Mouse (Mus musculus) hindbrain, postnatal 0 days (tissue): Measurements from ENCODE around the gene Mdc1. TPM values are rescaled to one million over a fixed set of nuclear protein-coding genes. Genes with fewer than 3 reads are reported as not detected.

Experiments
- ATAC-seq: fragments of 200-750 bp; cut with Nextera tagmentation; 2 replicates; pipeline ENCODE4 v1.8.0; 2017; ENCODE audit warnings: mild to moderate bottlenecking, moderate TSS enrichment, moderate library complexity
- DNase-seq: peaks from one replicate; pipeline ENCODE4 v3.0.0-alpha.2; 2015; ENCODE audit warnings: low spot score
- H3K27ac ChIP-seq: fragments of 300-500 bp; sonication (generic); 2 replicates; pipeline ENCODE4 v1.5.1; 2014; ENCODE audit warnings: mild to moderate bottlenecking
- H3K27me3 ChIP-seq: fragments of 300-500 bp; sonication (generic); 2 replicates; pipeline ENCODE4 v1.6.1; 2014; ENCODE audit warnings: low read length, mixed read lengths; ENCODE audit not compliant: insufficient read depth
- H3K36me3 ChIP-seq: fragments of 300-500 bp; sonication (generic); 2 replicates; pipeline ENCODE4 v1.6.1; 2014; ENCODE audit warnings: low read length, mixed read lengths; ENCODE audit not compliant: insufficient read depth
- H3K4me1 ChIP-seq: fragments of 300-500 bp; sonication (generic); 2 replicates; pipeline ENCODE4 v1.6.1; 2014; ENCODE audit warnings: antibody characterized with exemption, low read length, mixed read lengths; ENCODE audit not compliant: insufficient read depth
- H3K4me2 ChIP-seq: fragments of 300-500 bp; sonication (generic); 2 replicates; pipeline ENCODE4 v1.6.1; 2014; ENCODE audit warnings: low read depth, mild to moderate bottlenecking, low read length, moderate library complexity, mixed read lengths
- H3K4me3 ChIP-seq: fragments of 300-500 bp; sonication (generic); 2 replicates; pipeline ENCODE4 v1.5.1; 2014; ENCODE audit warnings: low read length
- H3K9ac ChIP-seq: fragments of 300-500 bp; sonication (generic); replicated peaks from 2 replicates; pipeline ENCODE4 v1.6.1; 2014; ENCODE audit warnings: mild to moderate bottlenecking, low read length, moderate library complexity, mixed read lengths
- H3K9me3 ChIP-seq: fragments of 300-500 bp; sonication (generic); 2 replicates; pipeline ENCODE4 v1.6.1; 2016; ENCODE audit warnings: low read length, mixed read lengths
- CTCF ChIP-seq: IDR thresholded peaks from 2 replicates; pipeline ENCODE4 v1.5.1; 2016; ENCODE audit warnings: antibody characterized with exemption, control low read depth, low read depth
- WGBS: fragments of 180-500 bp; shearing (Covaris S2); extraction: QIAGEN DNeasy Blood & Tissue Kit; methylation state at CpG from one replicate; pipeline ENCODE4 v1.1.7; 2014; 5-methylcytosine and 5-hydroxymethylcytosine counted together
- polyA plus RNA-seq: library from polyadenylated mRNA; unstranded; fragments of >200 nt; fragmentation: Nextera tagmentation; extraction: Ambion mirVana; gene quantifications from 2 replicates; pipeline ENCODE4 v1.2.1, GENCODE M21; 2015
- total RNA-seq: library from RNA; depleted of rRNA; stranded (reverse); fragments of >200 nt; gene quantifications from 2 replicates; pipeline ENCODE4 v1.2.3, GENCODE M21; 2014

The Mdc1 gene
- total and polyA plus RNA-seq, 2 experiments from 2014 or later, result 4.1 to 26.7 TPM

DNA sequence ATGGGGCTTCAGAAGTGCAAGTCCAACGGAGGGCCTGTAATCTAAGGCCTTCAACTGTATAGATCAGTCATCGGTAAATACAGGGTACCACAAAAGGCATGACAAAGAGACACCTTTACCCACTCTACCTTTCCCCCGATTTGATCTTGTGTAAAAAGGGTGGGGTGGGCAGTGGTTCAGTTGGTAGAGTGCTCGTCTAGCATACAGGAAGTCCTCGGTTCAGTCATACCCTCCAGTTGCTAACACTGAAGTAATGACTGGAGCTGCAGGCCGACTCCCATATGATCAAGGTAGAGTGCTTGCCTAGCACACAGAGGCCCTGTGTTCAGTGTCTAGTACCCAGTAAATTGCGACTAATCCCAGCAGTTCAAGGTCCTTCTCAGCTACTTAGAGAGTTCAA lies 27.7 kb upstream of the Mdc1 start:
- DNase-seq, result no peak
- no peak overlapping the region for H3K4me2 ChIP-seq
- no peaks in the 10 kb centered on the region for H3K9me3 ChIP-seq
- 0 out of 2 replicates have a peak, but pooled peaks cover 4% of the 10 kb centered on the region for H3K4me1 ChIP-seq
- no peak; the same call in 1 of the 2 replicates for ATAC-seq
- H3K27ac ChIP-seq, result peak overlapping the region; percentile 51
- 73% methylated on average over 7 of the region's 7 CpGs for WGBS
- no peak overlapping the region for H3K9ac ChIP-seq
- H3K4me3 ChIP-seq, result no peak overlapping the region
- no peaks in the 10 kb centered on the region for H3K36me3 ChIP-seq
- no peaks in the 10 kb centered on the region for H3K27me3 ChIP-seq
- TF ChIP-seq CTCF, result no peak

DNA sequence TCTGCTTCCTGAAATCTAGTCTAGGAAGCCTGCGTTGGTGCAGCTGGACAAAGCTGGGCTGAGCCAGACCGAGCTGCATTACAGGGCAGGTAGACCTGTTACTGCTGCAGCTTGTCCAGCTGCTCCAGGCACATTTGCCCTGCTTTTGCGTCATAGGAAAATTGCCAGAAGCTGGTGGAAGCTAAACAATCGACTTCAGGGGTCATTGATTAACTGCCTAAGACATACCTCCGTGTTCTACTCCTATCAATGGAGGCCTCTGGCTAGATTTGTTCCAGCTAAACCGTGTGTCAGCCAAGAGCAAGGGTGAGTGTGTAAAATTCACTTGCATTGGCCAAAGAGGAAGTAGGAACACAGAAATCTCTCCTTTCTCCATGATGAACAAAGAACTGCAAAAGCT lies 26.6 kb upstream of the Mdc1 start:
- H3K9ac ChIP-seq, result no peak overlapping the region
- no peaks in the 10 kb centered on the region for H3K9me3 ChIP-seq
- H3K4me3 ChIP-seq, result no peak overlapping the region
- no peak overlapping the region for H3K4me2 ChIP-seq
- H3K36me3 ChIP-seq, result no peaks in the 10 kb centered on the region
- 0 out of 2 replicates have a peak, but pooled peaks cover 4% of the 10 kb centered on the region for H3K4me1 ChIP-seq
- TF ChIP-seq CTCF, result no peak
- H3K27me3 ChIP-seq, result no peaks in the 10 kb centered on the region
- ATAC-seq, result no peak
- WGBS, result 61% methylated on average over 6 of the region's 6 CpGs
- no peak overlapping the region for H3K27ac ChIP-seq
- no peak for DNase-seq

DNA sequence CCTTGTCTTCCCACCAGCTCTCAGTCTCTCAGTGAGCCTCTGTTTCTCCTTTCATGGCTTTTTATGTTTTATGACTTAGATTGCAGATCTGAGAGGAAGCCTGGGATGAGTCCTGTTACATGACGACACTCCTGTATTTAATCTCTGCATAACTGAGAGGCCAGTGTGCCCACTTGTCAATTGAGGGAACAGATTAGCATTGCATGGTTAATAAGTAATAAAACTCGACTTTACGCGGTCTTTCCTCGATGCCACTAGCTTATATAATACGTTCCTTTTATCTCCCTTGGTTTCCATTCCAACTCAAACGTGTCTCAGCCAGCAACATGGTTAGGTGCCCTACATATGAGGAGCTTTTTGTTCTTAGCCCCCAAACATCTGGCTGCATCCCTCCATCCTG lies 25.5 kb upstream of the Mdc1 start:
- TF ChIP-seq CTCF, result no peak
- no peaks in the 10 kb centered on the region for H3K27me3 ChIP-seq
- H3K4me2 ChIP-seq, result no peak overlapping the region
- no peak overlapping the region for H3K9ac ChIP-seq
- H3K27ac ChIP-seq, result no peak overlapping the region
- ATAC-seq, result no peak
- DNase-seq, result no peak
- no peak overlapping the region for H3K4me3 ChIP-seq
- 54% methylated on average over 7 of the region's 7 CpGs for WGBS
- H3K36me3 ChIP-seq, result no peaks in the 10 kb centered on the region
- H3K4me1 ChIP-seq, result peaks cover 4% of the 10 kb centered on the region; the same call in 1 of the 2 replicates
- no peaks in the 10 kb centered on the region for H3K9me3 ChIP-seq

DNA sequence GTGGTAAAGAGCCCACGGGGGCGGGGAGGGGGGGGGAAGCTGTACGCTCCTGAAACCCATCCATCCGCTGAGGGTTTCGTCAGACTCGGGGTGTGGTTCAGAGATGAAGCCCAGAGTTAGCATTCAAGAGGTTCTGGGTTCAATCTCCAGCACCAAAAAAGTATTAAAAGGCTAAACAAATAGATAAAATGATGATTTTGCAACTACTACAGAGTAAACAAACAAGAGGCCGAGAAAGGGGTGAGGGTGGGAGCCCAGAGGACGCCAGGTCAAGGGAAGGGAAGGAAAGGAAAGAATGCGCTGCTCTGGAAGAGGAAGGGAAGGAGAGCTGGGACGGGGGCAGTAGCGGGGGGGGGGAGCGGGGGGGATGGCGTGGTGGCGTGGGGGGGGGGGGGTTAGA lies 24.6 kb upstream of the Mdc1 start:
- WGBS, result 47% methylated on average over 8 of the region's 14 CpGs
- Histone ChIP-seq H3K27me3 (no peaks in the 10 kb centered on the region), H3K4me1 (peaks cover 4% of the 10 kb centered on the region; the same call in 1 of the 2 replicates), H3K4me3 (no peak overlapping the region), H3K9me3 (no peaks in the 10 kb centered on the region), H3K27ac (no peak overlapping the region), H3K9ac (no peak overlapping the region), H3K4me2 (no peak overlapping the region), H3K36me3 (no peaks in the 10 kb centered on the region)
- TF ChIP-seq CTCF, result no peak
- DNase-seq, result no peak
- no peak for ATAC-seq

DNA sequence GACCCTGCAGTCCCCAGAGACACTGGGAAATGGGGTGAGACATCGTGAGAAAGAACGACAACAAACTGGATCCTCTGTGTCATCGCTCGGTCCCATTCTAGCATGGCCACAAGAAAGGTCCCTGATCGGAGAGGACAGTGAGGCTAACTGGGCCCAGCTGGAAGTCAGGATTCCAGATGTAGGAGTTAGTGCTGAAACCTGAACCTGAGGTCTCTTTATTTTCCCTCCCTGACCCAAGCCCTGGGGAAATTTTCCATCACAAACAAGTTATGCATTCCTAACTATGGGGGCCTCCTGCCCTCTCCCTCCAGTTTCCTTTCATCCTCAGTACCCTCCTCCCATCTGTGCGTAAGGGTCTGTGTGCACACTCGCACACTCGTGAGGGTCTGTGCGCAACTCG lies 24.1 kb upstream of the Mdc1 start:
- H3K4me2 ChIP-seq, result no peak overlapping the region
- no peaks in the 10 kb centered on the region for H3K9me3 ChIP-seq
- TF ChIP-seq CTCF, result no peak
- WGBS, result 58% methylated on average over 10 of the region's 10 CpGs
- no peak overlapping the region for H3K9ac ChIP-seq
- H3K4me3 ChIP-seq, result no peak overlapping the region
- no peaks in the 10 kb centered on the region for H3K27me3 ChIP-seq
- no peaks in the 10 kb centered on the region for H3K36me3 ChIP-seq
- peaks cover 4% of the 10 kb centered on the region for H3K4me1 ChIP-seq
- DNase-seq (no peak), ATAC-seq (no peak)
- H3K27ac ChIP-seq, result no peak overlapping the region

DNA sequence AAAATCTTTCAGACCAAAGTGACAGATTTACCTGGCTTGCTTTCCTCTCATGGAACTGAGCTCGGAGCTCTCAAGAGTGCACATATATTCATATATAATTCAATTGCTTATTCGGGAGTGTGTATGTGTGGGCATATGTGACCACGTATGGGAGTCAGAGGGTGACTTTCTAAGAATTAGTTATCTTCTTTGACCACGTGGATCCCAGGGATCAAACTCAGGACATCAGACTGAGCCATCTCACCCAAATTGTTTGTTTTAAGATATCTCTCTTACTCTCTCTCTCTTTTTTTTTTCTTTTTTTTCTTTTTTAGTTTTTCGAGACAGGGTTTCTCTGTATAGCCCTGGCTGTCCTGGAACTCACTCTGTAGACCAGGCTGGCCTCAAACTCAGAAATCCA lies 21.2 kb upstream of the Mdc1 start:
- Histone ChIP-seq H3K9ac (no peak overlapping the region), H3K27ac (no peak overlapping the region), H3K9me3 (no peaks in the 10 kb centered on the region), H3K4me1 (peaks cover 4% of the 10 kb centered on the region), H3K4me3 (no peak overlapping the region), H3K36me3 (no peaks in the 10 kb centered on the region), H3K4me2 (no peak overlapping the region), H3K27me3 (no peaks in the 10 kb centered on the region)
- ATAC-seq, result no peak
- no peak for DNase-seq
- no peak for TF ChIP-seq CTCF
- WGBS, result 84% methylated on average over 5 of the region's 5 CpGs

DNA sequence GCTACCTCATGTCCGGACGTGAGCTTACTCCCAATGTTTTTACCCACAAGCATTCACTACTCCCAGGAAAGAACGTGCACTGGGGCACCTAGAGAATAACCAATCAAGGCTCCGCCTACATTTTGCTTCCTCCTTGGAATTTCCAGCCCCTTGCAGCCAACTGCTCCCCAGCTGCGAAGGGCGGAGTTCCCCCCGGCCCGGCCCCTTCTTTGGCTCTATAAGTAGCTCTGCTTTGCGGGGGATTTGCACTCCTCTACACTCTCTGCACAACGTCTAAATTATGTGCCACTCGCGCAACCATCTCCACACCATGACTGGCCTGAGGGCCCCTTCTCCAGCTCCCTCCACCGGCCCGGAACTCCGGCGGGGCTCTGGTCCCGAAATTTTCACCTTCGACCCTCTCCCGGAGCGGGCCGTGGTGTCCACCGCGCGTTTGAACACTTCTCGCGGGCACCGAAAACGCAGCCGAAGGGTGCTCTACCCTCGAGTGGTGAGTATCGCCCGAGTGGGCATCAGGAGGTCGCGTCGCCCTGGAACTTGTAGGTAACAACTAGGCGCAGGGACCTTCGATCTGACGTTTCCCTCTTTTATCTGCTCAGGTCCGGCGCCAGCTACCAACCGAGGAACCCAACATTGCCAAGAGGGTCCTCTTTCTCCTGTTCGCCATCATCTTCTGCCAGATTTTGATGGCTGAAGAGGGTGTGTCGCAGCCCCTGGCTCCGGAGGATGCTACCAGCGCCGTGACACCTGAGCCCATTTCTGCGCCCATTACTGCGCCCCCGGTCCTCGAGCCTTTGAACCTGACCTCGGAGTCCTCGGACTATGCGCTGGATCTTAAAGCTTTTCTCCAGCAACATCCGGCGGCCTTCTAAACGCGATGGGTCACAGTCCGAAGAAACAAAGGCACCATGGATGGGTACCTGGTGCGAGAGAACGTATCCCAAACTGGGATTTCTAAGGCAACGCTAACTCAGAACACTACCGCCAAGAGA lies 19.6 kb upstream of the Mdc1 start, which contains the start of gene Ier3:
Ier3 (plus strand) TSS at position 246 of the 992 bp plus-strand sequence.
- no peak for TF ChIP-seq CTCF
- Histone ChIP-seq H3K4me1 (peaks cover 4% of the 10 kb centered on the region), H3K9ac (peak within 1 kb of the TSS; percentile 77), H3K4me3 (peak within 1 kb of the TSS; percentile 70), H3K27me3 (no peaks in the 10 kb centered on the region), H3K27ac (peak within 1 kb of the TSS; percentile 82), H3K4me2 (peak within 1 kb of the TSS; percentile 91), H3K9me3 (no peaks in the 10 kb centered on the region), H3K36me3 (0 out of 2 replicates have a peak, but pooled peaks cover 5% of the 10 kb centered on the region)
- DNase-seq (peak; percentile 80), ATAC-seq (peak; percentile 36; the same call in 1 of the 2 replicates)
- under 1% methylated on average over 62 of the region's 62 CpGs for WGBS
